Mouse (Mus musculus) frontal cortex, postnatal 25 days (tissue): ENCODE measurements around the gene Parp3.
A peak's percentile ranks its signal among the peaks of the same experiment; 100 is the strongest.

Experiments
- DNase-seq, 2 experiments: peaks; one replicate each; pipeline ENCODE4 v3.0.0; 2022; ENCODE audit warnings: low spot score in 2 of 2

Gene Parp3

GRCm38 (mm10) chr9:106457163-106457559 is 19.6 kb downstream of the Parp3 start:
- DNase-seq: no peak

DNA sequence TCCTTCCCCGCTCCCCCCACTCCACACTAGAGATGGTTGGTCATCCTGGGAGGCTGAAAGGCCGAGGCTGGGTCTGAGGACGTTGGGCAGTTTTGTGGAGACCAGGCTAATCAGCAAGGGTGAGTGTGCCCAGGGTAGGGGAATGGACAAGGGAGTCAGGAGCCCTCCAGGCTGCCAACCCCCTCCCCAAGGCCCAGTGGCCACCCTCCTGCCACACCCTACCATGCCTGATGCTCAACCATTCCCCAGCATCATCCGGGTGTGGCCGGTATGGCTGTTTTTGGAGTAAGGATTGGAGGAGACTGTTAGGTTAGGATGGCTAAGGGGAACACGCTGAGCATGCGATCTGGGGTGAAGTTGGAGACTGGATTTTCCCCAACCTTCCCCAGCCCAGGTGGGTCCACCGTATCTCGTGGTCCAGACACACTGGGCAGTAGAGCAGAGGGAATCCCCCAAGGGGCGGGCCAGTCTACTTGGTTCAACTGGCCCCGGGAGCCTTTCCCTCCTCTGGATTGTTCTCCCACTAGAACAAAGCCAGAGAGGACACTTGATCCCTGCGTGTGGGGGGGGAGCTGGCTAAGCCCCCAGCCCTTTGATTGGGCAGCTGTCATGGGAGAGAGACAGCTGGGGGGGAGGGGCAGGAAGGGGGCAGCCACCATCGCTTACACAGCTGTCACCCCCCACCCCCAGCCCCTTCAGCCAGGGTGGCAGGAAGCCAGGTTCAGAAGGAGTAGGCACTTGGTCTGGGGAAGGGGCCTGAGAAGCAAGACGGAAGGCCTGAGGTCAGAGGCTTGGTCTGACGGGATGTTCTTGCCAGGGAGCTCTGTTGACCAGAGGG is 20.2 kb downstream of the Parp3 start:
- no peak for DNase-seq

DNA sequence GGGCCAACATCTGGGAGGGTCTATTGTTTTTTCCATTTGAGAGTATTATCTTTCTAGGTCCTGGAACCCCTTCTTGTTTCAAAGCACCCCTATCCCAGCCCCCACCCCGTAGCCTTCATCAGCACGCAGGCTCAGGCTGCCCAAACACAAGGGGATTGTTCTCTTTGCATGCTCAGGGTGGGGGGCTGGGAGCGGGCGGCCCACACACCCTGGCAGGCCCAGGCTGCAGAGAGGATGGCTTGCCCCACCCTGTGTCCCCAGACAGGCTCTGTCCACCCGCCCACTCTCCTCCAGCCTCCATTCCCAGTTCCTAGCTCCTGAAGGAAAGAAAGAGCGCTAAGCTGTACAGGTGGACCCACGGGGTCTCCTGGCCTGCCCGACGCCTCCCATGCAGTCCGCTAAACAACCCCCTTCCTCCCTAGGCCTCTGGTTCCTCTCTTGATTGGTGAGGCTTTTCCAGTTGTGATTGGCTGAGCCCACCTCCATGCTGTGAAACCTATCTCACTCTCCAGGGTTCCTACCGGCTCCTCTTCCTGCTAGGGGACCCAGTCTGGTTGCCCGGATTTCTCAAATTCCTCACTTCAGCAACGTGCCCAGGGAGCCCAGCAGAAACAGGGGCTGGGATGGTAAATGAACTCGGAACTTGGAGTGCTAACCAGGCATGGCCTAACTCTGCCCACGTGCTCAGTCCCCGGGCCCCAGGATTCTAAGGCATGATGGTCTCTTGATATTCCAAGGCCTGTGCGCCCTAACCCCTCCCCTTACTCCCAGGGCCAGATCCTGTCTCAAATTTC is 21.7 kb downstream of the Parp3 start:
- no peak for DNase-seq

DNA sequence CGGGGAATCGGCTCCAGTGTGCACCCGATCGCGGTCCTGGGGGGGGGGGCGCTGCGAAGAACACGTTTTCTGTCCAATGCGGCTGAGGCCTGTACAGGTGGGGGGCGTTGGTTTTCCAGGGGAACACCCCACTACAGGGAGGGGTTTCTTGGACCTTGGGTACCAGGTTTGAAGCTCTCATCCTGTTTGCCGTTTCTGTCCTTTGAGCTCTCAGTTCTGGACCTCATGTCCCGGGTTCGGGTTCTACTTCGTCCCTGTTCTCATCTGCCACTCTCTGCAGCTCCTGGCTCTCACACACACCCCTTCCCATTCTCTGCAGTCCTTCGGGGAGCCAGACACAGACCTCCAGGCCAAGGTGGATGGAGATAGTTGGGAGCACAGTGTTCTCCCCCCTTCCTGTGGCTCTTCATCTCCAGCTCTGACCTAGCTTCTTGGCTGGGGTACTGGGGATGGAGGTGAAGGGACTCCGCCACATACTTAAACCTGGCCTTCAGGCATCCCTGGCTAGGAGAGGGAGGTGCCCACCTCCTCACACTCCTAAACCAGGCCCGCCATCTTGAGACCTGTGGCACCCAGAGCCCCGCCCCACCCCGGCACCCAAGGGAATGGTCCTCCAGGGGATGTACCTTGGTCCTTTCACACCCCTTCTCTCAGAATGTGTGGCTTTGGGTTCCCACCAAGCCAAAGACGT is 22.5 kb downstream of the Parp3 start:
- no peak for DNase-seq

- no peak for DNase-seq
Measured at GRCm38 (mm10) chr9:106453271-106454070, 23.3 kb downstream of the Parp3 start, which contains the start of gene Pcbp4. TSS of gene Pcbp4 (plus strand) at chr9:106453291.

DNA sequence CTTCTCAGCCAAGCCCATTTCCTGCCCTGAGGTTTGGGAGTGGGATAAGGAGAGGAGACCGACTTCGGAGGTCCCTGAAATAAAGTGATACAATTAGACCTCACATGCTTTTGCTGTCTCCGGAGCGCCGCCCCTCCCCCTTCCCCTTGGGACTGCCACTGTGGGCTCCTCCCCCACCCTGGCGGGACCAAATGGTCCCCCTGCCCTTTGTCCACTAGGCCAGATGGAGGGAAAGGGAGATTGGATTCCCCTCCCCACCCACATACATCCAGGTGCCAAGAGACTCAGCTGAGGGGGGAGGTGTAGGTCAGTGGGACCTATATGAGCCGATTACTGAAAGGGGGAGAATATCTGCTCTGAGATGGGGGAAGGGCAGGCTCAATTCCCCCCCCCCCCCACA is 23.9 kb downstream of the Parp3 start:
- no peak for DNase-seq

DNA sequence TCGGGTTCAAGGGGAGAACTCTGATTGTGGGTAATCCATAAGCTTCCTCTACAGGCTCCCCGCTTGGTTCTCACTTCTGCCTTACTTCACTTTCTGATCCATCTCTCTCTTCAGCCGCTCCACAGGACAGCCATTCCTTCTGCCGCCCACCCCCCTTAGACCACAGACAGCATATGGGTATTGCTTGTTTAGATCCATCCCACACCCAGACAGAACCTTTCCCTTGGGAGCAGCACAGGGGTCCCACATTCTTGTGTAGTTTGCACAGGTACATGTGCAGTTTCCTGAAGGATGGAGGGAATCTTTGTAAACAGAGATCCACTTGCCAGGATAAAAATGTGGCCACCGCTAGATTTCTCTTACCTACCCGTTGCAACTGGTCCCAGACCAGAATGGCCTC is 24.4 kb downstream of the Parp3 start:
- DNase-seq: no peak

- DNase-seq: no peak
Measured at GRCm38 (mm10) chr9:106451899-106452298, 24.9 kb downstream of the Parp3 start.

DNA sequence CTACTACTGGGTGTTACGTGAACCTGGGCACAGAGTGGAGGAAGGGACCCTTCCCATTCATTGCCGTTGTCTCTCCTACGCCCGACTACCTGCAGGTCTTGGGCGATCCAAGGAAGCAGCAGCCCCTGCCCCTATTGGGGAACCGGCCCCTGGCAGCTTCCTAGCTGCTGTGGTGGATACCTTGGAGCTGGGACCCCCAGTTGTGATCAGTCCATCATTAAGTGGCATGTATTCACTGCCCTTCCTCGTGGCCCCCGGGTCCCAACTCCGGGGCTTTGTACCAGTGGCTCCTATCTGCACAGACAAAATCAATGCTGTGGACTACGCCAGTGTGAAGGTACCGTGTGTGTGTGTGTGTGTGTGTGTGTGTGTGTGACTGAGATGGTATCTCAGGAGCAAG is 25.5 kb downstream of the Parp3 start:
- no peak for DNase-seq

DNA sequence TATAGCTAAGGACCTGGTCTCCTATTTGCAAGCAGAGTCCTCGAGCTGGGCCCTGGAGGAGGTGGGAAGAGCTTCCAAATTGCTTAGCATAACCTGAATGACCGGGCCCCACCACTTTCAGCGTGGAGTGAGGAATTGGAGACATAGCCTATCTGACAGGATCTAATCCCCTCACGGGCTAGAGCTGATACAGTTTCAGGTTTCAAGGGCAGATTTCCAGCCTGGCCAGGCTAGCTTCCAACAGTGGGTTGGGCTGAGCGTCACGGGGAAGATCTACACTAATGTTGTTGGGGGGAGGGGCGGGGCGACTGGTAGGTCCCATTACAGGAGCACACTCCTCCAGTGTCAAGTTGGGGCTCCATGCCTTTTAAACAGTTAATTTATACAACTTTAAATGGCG is 26.1 kb downstream of the Parp3 start:
- no peak for DNase-seq

DNA sequence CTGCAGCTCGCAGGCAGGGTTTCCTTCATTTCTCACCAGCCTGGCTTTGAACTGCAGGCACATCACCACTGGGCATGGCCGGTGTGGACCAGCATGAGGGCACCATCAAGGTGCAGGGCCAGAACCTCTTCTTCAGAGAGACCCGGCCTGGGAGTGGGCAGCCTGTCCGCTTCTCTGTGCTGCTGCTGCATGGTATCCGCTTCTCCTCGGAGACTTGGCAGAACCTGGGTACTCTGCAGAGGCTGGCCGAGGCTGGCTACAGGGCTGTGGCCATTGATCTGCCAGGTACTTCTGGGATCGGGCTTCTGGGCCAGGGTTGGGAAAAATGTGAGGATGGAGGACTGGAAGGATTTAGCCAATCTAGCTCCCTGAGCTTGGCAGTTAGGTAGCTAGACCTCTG is 26.8 kb downstream of the Parp3 start:
- no peak for DNase-seq

- peak in 1 of 2 experiments; percentile 44 for DNase-seq
Measured at GRCm38 (mm10) chr9:106448498-106449031, 28.2 kb downstream of the Parp3 start.

DNA sequence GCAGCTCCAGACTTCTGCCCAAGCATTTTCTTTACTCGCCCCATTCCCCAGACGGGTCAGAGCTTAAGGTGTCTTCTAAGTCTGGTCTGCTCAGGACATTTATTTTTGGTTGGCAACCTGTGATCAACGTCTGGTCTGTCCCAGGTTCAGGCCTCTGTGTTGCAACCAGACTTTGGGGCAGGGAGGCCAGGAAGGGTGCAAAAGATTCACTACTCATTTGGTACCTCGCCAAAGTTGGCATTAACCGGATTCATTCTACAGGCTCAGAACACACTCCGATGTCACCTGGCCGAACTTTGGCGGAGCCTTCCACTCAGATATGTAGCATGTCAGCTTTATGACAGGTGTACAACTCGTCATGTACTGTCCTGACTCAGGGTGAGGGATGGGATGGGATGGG is 28.8 kb downstream of the Parp3 start:
- DNase-seq: no peak

DNA sequence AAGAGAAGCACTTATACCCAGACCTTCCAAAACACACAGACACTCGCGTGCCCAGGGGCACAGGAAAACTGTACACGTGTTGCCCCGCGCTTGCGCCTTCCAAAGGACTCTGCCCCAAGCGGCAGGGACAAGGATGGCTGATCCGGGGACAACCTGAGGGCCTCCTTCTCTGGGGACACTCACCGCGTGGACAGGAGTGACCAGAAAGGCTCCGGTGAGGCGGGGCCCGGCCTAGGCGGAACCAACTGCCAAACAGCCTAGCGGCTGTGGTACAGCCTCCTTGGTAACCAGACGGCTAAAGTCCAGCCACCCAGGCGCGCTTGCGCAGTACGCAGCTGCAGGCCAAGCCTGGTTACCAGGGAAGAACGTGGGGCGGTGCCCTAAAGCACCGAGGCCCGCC is 29.4 kb downstream of the Parp3 start, which contains the start of the genes Abhd14b and Abhd14a:
Abhd14b (plus strand) TSS at position 112 of the 400 bp plus-strand sequence.
Abhd14a (minus strand) TSS at position 331 of the 400 bp plus-strand sequence.
- DNase-seq: peak; percentile 84 to 89

DNA sequence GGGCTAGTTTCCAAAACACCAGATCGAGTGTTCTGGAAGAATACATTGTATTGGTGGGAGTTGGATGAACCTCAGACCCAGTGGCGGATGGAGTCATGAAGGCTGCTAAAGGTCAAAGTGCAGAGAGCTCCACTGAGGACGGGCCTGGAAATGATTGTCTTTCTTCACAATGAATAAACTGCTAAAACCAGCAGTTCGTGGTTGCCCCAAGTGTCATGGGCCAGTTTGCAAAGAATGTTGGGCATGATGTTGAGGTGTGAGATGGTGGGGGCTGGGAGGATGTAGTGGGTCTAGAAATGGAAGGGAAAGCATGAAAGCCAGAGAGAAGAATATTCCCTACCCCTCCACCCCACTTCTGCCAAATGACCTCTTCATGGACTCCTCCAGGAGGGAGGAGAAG is 31.9 kb downstream of the Parp3 start:
- no peak for DNase-seq

DNA sequence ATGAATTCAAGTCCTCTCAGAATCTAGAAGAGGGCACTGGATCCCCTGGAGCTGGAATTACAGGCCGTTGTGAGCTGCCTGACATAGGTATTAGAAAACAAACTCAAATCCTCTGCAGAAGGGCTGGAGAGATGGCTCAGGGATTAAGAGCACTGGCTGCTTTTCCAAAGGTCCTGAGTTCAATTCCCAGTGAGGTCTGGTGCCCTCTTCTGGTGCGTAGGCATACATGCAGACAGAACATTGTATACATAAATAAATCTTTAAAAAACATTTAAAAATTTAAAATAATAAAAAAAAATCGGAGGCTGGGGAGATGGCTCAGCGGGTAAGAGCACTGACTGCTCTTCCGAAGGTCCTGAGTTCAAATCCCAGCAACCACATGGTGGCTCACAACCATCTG is 34.1 kb downstream of the Parp3 start:
- DNase-seq: no peak

DNA sequence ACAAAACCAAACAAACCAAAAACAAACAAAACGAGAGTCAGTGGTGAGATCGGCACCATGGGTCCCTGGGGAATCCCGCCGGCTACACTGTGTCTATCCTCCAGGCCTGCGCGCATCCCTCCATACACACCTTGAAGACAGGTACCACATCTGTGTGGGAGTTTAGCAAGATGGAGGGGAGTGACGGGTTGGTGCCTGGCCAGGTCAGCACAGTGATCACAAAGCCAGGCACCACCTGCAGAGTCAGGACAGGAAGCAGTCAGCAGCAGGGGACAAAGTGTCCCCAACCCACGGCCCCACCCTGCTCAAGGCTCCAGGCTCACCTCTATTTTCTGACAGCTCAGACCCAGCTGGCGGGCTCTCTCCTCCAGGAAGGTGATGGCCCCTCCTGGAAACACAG is 40.2 kb downstream of the Parp3 start:
- DNase-seq: no peak

- DNase-seq: no peak
Measured at GRCm38 (mm10) chr9:106433389-106433788, 43.4 kb downstream of the Parp3 start.

- no peak for DNase-seq
Measured at GRCm38 (mm10) chr9:106430015-106430264, 46.8 kb downstream of the Parp3 start.

- peak; percentile 90 to 92 for DNase-seq
Measured at GRCm38 (mm10) chr9:106429221-106430014, 47.3 kb downstream of the Parp3 start, which contains the start of gene Rpl29. TSS of gene Rpl29 (plus strand) at chr9:106429454.
